Mouse (Mus musculus) left cerebral cortex, adult 9 months (tissue): Measurements from ENCODE around the gene Bin2.
"Not testable (repeated sequence)": the region's sequence is repeated elsewhere in the genome, so short reads cannot be mapped to it uniquely, and the experiment has no call there.

ENCODE experiments used
- DNase-seq, 2 experiments: peaks; one replicate each; pipeline ENCODE4 v3.0.0; 2022; ENCODE audit warnings: low spot score in 2 of 2

Gene Bin2

DNA sequence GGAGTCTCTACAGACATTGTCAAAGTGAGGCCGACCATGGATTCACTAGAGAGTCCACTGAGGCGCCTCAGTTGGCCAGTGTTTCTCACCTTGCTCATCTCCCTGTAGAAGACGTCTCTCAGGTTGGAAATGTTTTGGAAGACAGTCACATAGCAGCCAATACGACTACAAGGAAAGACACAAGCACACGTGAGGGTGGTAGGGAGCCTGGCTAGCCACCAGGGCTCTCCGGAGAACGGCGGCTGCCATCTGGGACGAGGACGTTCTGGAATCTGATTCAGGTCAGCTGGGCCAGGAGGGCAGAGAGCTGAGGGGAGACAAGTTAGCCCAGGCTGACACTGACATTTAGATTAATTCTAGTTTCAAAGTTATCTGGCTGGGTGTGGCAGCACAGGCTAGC lies 19.2 kb downstream of the Bin2 start:
- no peak for DNase-seq

DNA sequence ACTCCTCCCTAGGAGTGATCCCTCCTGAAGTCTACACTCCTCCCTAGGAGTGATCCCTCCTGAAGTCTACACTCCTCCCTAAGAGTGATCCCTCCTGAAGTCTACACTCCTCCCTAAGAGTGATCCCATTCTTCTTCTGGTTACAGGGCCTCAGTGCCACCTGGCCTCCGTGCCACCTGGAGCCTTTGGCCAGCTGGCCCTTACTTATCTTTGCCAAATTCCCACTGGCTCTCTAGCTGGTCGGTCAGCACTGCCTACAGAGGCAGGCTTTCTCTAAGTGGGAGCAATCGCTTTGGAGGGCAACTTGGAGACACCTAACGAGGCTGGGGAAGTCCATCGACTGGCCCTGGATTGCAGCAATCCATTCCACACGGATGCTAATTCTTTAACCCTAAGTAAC lies 23.2 kb downstream of the Bin2 start:
- DNase-seq = no peak

DNA sequence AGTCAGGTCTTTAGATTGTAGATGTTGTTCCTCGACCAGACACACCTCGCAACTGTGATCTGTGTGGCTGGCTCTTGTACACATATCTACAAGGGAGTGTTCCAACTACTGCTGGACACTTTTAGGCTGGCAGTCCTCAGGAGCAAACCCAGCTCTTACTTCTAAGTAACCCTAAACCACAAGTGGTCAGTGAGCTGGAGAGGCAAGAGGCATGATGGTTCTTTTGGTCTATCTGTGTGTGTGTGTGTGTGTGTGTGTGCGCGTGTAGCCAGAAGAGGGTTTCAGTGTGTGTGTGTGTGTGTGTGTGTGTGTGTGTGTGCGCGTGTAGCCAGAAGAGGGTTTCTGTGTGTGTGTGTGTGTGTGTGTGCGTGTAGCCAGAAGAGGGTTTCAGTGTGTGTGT lies 26.9 kb downstream of the Bin2 start:
- no peak for DNase-seq

DNA sequence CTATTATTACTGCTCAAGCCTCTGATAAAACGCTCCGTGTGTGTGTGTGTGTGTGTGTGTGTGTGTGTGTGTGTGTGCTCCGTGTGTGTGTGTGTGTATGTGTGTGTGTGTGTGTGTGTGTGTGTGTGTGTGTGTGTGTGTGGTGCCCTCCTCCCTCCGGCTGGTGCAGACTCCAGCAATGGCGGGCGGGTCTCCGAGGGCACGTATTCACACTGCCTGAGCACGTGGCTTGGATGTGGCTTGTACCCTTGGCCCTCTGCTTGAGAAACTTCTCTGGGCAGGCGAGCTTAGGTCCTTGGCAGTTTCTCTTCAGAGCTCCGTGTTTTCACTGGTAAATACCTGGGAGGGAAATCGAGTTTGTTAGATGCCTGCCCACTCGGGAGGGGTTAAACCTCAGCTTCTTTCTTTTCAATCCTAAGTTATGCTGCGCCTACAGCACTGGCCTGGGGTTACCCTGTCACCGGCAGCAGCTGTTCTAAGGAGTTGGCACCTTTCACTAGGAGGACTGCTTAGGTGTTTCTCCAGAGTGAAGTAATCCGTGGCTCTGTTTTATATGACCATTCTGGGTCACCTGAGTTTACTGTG lies 28.0 kb downstream of the Bin2 start:
- DNase-seq = no peak

DNA sequence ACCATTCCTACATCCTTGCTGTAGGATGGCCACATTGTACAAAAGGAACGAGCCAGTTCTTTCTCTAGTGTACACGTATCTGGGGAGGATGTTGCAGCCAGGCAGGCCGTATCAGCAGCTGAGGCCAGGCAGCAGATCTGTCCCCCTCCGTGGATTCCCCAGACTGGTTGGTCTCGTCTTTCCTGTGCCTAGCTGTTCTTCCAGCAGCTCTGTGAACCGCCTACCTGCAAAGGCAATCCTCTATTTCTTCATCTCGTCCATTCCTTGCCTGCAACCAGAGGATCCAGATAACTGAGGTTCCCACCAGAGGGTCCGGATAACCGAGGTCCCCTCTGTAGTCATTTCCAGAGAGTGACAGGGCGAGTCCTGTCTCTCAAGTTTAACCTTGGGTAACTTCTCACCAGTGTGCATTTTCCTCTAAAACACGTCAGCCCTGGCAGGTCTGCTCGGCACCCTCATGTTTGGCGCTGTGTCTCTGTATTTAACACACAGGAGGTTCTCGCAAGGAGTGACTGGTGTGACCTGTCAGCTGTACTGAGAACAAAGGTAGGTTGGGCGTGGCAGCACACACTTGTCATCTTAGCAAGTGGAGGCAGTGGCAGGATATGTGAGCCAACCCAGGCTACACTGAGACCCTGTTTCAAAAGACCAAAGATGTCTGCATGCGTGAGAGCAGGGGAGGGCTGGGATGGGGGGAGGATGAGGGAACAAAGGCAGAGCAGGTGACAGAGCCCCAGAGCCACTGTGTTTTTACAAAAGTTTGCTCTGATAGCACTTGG lies 29.2 kb downstream of the Bin2 start:
- DNase-seq = no peak

DNA sequence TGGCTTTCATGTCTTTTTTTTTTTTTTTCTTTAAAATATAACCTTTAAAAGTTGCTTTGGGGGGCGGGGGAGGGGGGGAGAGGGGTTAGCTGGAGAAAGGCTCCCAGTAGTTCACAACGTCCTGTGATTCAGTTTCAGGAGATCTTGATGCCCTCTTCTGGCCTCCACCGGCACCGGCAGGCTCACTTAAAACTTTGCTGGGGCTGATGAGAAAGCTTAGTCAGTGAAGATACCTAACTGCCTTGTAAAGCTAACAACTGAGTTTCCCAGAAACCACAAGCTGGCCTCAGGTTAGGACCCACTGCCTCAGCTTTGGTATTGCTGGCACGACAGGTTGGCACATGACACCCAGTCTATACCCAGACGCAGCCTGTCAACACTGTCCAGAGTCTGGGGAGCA lies 31.7 kb downstream of the Bin2 start:
- no peak for DNase-seq

DNA sequence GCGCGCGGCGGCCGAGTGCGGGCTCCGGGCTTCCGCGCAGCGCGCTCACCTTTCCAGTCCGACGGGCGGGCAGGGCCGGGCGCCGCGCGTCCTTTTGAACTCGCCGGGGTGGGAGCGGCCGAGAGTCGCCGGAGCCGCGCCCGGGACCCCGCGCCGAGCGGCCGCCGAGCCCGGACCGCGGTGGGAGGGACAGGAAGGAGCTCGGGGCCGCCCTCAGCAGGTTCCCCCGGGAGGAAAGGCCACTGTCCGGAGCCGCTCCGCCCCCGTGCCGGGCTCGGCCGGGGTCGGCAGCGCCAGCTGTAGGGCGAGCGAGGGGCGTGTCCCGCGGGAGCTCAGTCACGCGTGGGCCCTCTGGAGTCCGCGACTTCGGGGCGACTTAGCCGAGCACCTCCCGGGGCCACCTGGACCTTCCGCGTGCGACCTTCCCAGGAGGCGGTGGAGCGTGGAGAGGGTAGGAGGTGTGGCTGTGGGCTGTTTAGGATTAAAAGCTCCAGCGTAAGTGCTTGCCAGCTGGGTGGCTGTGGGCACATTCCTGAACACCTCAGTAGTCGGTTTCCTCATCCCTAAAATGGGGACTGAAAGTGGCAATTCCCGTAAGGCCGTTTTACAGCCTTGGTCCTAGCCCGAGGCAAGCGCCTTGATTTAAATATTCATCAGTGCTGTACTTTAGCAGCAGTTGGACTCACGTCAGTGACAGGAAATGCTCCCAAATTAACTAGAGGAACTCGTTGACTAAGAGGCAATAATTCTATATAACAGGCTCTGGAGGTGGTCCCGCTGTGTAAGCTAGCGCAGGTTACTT lies 32.5 kb downstream of the Bin2 start, which contains the start of gene Smagp:
Smagp (minus strand) TSS at position 241 of the 802 bp plus-strand sequence.
- DNase-seq = no peak

DNA sequence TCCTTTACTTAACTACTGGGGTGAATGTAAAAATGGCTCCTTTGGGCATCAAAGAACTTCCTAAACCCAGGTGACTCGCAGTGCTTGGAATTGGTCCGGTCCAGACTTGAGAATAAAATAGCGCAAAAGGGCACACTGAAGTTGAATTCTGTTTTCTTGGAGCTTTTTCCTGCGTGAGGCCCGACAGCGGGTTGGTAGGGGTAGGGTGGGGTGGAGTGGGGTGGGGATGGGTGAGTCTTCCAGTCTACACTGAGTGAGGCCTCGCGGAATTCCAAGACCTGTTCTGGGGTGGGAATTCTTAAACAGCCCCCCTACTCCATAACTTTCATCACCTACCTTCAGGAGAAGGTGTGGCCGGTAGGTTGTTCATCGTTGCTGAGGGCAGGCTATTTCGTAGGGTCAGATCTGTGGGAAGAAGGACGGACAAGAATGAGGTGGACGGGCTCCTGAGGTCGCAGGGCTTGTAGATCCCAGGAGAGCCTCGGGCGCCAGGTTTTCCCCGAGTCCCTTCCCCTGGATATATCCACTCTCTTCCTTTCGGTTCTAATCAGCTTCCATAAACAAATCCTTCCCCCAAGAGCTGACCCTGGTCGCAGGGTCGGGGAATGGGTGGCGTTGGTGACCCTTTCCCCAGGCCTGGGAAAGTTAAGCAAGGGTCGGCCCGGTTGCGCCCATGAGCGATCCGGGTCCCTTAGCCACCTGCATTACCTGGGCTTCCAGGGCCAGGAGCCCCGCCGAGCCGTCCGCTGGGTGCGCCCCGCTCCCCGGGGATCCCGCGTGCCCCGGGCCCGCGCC lies 33.3 kb downstream of the Bin2 start:
- DNase-seq = no peak

DNA sequence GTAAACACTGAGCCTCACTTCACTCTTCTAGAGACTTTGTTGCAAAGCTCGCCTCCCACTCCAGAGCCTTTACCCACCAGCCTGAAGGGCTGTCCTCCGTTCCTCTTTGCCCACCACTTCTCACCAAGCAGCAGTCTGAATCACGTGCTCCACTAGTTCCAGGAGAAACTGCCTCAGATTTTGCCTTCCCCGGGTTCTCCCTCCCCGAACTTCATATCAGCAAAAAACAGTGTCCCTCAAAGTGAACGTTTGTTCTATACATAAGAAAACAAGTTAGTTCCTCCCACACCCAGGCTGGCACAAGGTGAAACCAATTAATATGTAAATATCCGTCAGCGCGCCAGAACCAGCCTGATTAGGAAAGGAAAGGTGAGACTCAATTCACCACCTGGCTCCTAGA lies 34.1 kb downstream of the Bin2 start:
- no peak for DNase-seq

DNA sequence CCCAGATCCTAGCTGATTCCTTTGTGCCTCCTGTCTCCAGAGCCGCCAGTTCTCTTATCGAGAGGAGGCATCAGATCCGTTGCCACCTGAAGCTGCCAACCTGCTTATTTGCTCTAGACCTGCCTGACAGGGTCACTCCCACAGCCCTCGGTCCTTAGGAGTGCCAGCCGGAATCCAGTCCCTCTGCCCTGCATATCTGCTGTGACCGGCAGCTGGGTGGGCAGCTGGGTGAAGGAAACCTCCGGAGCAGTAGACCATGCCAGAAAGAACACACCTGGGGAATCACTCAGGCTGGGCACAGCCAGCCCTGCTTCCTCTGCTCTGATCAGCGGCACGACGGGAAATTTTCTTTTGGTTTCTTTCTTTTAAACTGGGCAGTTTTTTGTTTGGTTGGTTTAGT lies 36.0 kb downstream of the Bin2 start:
- DNase-seq = no peak

DNA sequence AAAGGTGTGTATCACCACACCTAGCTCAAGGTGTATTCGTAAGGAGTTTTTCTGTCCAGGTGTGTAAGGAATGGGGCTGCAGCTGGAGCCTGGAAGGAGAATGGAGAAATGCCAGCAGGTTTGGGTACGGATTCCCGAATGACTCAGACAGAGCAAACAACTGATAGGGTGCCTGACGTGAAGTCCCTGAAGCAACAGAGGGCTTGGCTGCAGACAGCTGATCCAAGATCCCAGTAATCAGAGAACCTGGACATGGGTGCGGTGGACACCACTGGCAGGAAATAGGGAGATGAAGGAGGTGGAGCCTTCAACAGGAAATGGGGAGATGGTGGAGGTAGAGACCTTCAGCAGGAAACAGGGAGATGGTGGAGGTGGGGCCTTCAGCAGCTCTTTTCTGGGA lies 37.0 kb downstream of the Bin2 start:
- no peak for DNase-seq

DNA sequence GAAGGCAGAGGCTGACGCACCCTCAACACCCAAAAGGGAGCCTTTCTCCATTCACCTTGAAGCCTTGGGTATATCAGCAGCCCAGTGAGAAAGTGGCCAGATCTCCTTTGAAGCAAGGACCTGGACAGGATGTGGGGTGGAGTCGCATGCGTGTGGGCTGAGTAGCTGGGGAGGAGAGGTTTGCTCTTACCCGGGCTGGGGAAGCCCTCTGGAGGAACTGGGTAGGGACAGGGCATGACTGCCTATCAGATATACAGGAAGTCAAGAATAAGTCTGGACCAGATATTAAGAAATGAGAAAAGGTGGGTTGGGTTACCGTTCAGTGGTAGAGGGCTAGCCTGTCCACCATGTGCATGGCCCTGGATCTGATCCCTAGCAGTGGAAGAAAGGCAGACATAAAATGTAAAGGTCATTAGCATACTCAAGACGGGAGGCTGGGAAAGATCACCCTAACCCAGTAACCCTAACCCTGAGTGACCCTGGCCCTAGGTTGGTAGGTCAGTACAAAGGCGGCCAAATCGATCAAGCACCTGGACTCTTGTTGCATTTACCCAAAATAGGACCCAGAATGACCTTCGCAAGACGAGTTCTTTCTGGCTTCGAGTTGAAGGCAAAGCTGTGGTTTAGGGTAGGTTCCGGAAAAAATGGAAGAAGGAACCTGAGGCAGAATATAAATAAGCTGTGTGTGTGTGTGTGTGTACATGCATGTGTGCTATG lies 37.7 kb downstream of the Bin2 start:
- no peak for DNase-seq

DNA sequence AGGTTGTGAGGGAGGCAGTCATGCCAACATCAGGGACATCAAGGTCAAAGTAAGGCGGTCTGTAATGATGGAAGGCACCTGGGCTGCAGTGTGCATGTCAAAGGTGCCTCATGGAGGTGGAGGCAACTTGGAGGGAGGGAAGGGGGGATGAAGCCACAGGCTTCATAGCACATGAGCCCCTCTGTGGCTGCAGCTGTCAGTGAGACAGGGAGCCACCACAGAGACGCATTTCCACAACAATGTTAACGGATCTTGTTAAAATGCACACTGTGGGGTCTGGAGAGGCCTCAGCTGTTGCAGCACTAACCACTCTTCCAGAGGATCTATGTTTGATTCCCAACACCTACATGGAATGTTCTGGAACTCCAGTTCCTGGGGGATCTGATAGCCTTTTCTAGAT lies 39.2 kb downstream of the Bin2 start:
- DNase-seq = no peak

DNA sequence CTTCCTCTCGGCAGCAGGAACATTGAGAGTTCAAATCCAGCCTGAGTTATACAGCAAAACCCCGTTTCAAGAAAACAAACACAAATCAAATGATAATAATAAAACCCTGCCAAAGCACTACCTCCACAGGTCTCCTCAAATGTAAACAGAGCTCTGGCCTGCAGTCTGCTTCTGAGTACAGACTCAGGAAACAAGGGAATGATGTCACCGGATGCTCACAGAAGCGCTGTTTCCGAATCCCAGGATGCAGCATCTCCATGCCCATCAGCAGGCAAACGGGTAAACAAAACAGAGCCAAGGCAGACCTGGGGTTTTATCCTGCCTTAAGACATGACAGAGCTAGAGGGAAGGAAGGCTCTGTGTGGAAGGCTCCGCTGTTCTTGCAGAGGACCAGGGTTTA lies 40.6 kb downstream of the Bin2 start:
- no peak for DNase-seq

DNA sequence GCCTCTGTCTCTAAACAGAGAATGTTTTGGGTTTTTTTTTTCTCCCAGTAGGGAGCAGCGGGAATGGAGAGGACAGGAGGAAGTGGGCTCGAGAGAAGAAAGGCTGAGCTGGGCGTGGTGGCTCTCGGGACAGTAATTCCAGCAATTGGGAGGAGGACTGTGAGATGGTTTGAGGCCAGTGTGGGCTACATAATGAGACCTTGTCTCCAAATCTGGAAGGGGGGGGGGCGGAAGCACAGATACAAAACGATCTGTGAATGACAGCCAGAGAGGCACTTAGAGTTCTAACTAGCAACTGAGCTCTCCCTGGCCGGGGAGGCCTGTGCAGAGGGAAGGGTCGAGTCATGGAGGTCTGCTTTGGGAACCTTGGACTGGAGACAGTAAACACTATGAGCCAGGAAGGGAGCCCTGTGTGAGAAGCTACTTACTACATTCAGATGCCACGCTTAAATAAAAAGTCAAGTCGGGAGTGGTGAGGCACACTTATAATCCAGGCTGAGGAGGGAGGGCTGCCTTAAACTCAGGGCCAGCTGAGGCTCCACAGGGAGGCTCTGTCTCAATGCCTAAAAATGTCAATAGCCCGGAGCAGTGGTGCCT lies 41.5 kb downstream of the Bin2 start:
- no peak for DNase-seq

DNA sequence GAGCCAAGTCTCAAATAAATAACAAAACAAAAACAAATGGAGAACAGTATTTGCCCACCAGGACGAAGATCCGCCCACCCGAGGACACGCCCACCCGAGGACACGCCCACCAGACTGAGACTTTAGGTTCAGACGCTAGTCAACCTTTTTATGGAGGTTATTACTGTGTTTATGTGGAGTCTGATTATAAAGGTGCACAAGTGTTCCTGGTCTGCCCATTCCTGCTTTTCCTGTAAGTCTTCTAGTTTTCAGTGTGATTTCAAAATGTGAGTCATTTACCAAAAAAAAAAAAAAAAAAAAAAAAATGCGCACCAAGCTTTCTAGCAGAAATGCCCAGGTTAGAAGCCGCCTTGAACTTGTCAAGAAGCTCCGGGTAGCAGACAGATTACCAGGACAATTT lies 42.1 kb downstream of the Bin2 start:
- no peak for DNase-seq

DNA sequence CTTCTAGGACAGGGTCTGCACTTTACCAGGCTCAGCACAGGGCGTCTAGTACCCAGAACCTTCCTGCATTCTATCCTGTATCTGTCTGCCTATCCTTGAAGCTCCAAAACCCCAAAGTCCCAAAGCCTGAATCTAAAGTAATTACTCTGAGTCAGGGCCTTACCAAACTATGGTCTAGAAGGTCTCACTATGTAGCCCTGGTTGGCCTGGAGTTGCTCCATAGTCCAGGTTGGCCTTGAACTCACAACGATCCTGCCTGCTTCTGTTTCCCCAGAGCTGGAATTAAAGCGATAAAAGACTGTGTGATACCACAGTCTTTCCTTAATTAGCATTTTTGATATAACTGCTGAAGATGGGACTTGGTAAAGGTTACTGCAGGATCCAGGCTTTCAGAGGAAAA lies 44.9 kb downstream of the Bin2 start:
- no peak for DNase-seq

DNA sequence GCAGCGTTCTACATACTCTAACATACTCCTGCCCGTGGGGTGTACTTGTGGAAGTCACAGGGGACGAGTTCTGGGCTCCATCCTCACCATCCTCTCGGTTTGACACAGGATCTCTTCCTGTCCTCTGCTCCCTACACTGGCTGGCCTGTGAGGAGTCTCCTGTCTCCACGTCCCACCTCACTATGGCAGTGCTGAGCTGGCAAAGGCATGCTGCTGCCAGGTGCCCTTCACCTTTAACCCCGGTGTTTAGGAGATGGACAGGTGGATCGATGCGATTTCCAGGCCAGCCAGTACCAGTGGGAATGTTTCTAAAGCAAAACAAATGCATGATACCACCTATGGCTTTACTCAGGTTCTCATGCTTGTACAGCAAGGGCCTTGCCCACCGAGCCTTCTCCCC lies 45.6 kb downstream of the Bin2 start:
- DNase-seq = no peak

DNA sequence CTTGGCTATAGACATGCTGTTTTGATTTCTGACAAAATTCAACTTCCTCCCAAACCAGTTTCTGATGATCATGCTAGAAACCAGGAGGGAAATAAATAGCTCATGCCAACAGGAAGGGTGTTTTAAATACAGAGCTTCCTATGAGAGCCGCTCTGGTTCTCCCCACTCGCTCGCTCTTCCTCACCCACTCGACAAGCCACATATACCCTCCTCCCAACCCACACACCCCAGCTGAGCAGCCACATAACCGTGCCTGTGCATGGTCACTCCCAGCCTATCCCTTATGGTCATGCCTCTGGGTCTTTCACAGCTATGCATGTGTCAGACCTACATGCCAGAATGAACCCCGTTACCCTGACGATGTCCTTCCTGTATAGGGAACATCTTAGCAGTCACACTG lies 47.2 kb downstream of the Bin2 start:
- DNase-seq = peak in 1 of 2 experiments; percentile 58

DNA sequence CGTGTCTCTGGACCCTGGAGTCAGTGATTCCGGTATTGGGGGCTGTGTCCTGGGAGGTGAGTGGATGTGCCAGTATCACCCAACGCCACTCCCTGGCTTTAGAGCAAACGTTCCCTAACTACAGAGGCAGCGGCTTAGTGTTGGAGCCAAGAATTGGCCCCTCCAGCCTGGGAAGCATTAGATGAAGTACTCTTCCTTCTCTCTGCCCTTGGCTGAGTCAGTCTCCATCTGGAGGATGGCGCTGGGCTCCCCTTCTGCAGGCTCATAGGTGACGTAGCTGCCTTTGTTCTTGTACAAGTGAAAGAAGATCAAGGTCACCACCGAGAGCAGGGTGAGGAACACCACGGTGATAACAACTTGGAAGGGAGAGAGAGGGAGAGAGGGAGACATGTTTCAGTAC lies 47.7 kb downstream of the Bin2 start:
- DNase-seq = not testable (repeated sequence)

DNA sequence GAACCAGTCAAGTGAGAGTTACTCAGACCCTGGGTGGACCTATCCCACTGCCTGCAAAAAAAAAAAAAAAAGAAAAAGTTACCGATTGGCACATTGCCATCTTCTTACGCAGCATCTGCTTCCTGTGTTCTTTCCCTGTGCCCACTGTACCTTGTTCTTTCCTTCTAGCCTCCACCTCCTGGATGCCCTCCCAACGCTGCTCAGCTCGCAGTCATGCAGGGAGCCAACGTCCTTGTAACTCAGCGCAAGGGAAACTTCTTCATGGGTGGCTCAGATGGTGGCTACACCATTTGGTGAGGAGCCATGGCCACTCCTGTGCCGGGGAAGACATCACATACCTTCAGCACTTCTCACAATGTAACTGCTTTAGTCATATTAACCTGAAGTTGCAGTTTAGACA lies 50.2 kb downstream of the Bin2 start:
- DNase-seq = no peak
